Mouse (Mus musculus): Measurements from ENCODE around the gene BC035947. TPM values are rescaled to one million over a fixed set of nuclear protein-coding genes. Genes with fewer than 3 reads are reported as not detected.
"Not testable (repeated sequence)": the region's sequence is repeated elsewhere in the genome, so short reads cannot be mapped to it uniquely, and the experiment has no call there.

The BC035947 gene
- total RNA-seq, 1 experiment: 0.09 TPM

DNA sequence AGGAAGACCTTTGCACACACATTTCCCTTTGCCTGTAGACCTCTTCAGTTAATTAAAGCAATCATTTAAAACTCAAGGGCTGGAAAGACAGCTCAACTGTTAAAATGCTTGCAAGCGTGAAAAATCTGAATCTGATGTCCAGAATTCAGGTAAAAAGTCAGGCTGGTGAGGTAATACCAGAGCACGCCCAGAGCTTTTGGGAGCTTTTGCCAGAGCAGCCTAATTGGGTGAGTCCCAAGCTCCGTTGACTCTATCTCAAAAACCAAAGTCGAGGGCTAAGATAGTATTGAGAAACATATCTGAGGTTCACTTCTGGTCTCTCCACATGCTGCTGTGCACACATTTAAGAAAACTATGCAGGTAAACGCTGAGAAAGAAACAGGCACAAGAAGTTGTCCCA is 1.1 kb downstream of the BC035947 start, which contains the start of gene Mogat1:
Gene Mogat1, plus strand, starts transcription at position 130 of the 400 bp plus-strand sequence.
- Histone ChIP-seq H3K9ac (ENCODE audit: insufficient read depth, low read depth, low read length, poor library complexity, severe bottlenecking) (peak within 1 kb of the TSS; percentile 33; the same call in 1 of the 2 replicates), H3K4me3 (ENCODE audit: insufficient read depth in 1 of 2, low read depth in 1 of 2, low read length in 2 of 2, poor library complexity in 1 of 2, severe bottlenecking in 1 of 2) (peak within 1 kb of the TSS; percentile 57 to 62), H3K36me3 (ENCODE audit: control insufficient read depth, insufficient read depth, low read length, poor library complexity, severe bottlenecking) (no peaks in the 10 kb centered on the region), H3K27ac (ENCODE audit: insufficient read depth, low read depth, low read length, poor library complexity, severe bottlenecking) (no peak within 1 kb of the TSS), H3K9me3 (ENCODE audit: control insufficient read depth, insufficient read depth, low read depth, low read length) (no peaks in the 10 kb centered on the region), H3K4me1 (ENCODE audit: control insufficient read depth in 2 of 2, insufficient read depth in 2 of 2, low read length in 2 of 2, poor library complexity in 1 of 2) (peaks cover 0 to 2% of the 10 kb centered on the region in 2 experiments; a peak in 1 of 4 replicates)
- in situ Hi-C loops (cut with MboI; ENCODE audit: low sequenced_read_pairs in 2 of 2, unreplicated experiment in 2 of 2): no loop called here
- no peak for DNase-seq (ENCODE audit: low read depth, low spot score)
- TF ChIP-seq HCFC1 (IDR thresholded peaks at IDR 0.05; ENCODE audit: borderline replicate concordance, insufficient read depth, low read length) (no peak), CHD2 (IDR thresholded peaks at IDR 0.05; ENCODE audit: low read depth, low read length) (no peak)

DNA sequence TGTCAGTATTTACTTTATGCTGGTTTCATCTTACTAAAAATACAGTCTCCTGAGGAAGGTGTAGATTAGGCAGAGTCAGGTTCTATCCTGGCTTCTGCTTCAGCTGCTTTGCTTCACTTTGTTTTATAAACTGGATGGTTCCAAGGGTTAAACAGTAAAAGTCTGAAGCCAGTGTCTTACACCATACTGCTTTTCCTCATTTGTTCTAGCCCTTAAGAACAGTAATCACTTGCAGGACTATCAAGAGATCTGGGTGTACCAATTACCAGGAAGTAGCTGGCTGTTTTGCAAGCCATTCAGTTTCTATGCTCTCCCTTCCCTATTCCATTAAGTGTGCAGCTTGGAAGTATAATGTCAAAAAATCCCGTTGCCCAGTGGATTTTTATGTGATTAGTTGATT is 4.8 kb downstream of the BC035947 start:
- Histone ChIP-seq H3K4me3 (ENCODE audit: insufficient read depth in 1 of 2, low read depth in 1 of 2, low read length in 2 of 2, poor library complexity in 1 of 2, severe bottlenecking in 1 of 2) (no peak overlapping the region), H3K9ac (ENCODE audit: insufficient read depth, low read depth, low read length, poor library complexity, severe bottlenecking) (no peak overlapping the region), H3K36me3 (ENCODE audit: control insufficient read depth, insufficient read depth, low read length, poor library complexity, severe bottlenecking) (no peaks in the 10 kb centered on the region), H3K4me1 (ENCODE audit: control insufficient read depth in 2 of 2, insufficient read depth in 2 of 2, low read length in 2 of 2, poor library complexity in 1 of 2) (peaks cover 0 to 2% of the 10 kb centered on the region in 2 experiments; a peak in 1 of 4 replicates), H3K27ac (ENCODE audit: insufficient read depth, low read depth, low read length, poor library complexity, severe bottlenecking) (no peak overlapping the region), H3K9me3 (ENCODE audit: control insufficient read depth, insufficient read depth, low read depth, low read length) (no peaks in the 10 kb centered on the region)
- in situ Hi-C loops (cut with MboI; ENCODE audit: low sequenced_read_pairs in 2 of 2, unreplicated experiment in 2 of 2): no loop called here
- TF ChIP-seq HCFC1 (IDR thresholded peaks at IDR 0.05; ENCODE audit: borderline replicate concordance, insufficient read depth, low read length): no peak
- no peak for TF ChIP-seq CHD2 (IDR thresholded peaks at IDR 0.05; ENCODE audit: low read depth, low read length)
- TF ChIP-seq ZC3H11A (IDR thresholded peaks at IDR 0.05; ENCODE audit: borderline replicate concordance, low read depth, low read length): no peak
- TF ChIP-seq ZNF384 (IDR thresholded peaks at IDR 0.05; ENCODE audit: low read depth, low read length): no peak
- no peak for TF ChIP-seq MAFK (IDR thresholded peaks at IDR 0.05; ENCODE audit: insufficient read depth, low read depth, low read length)
- DNase-seq (ENCODE audit: low read depth, low spot score): no peak

DNA sequence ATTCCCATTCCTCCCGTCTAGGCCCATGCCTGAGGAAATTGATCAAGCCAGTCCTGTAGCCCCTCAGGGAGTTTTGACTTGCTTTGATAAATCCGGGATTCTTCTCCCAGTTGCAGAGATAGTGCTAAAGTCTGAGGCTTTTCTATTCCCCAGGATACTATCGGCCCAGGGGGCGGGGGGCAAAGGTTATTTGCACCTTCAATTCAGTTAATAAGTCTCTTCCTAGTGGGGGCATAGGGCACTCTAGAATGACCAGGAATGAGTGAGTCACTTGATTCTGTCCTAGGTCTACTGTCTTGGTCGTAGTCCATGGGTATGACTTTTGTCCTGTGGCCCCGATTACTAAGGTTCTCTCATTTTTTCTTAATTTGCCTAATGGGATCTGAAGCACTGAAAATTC is 9.4 kb downstream of the BC035947 start:
- no peak overlapping the region for H3K9ac ChIP-seq (ENCODE audit: insufficient read depth, low read depth, low read length, poor library complexity, severe bottlenecking)
- in situ Hi-C loops (cut with MboI; ENCODE audit: low sequenced_read_pairs in 2 of 2, unreplicated experiment in 2 of 2): no loop called here
- DNase-seq (ENCODE audit: low read depth, low spot score): no peak
- H3K4me3 ChIP-seq (ENCODE audit: insufficient read depth in 1 of 2, low read depth in 1 of 2, low read length in 2 of 2, poor library complexity in 1 of 2, severe bottlenecking in 1 of 2): no peak overlapping the region
- H3K27ac ChIP-seq (ENCODE audit: insufficient read depth, low read depth, low read length, poor library complexity, severe bottlenecking): no peak overlapping the region
- no peaks in the 10 kb centered on the region for H3K4me1 ChIP-seq (ENCODE audit: control insufficient read depth in 2 of 2, insufficient read depth in 2 of 2, low read length in 2 of 2, poor library complexity in 1 of 2)
- H3K9me3 ChIP-seq (ENCODE audit: control insufficient read depth, insufficient read depth, low read depth, low read length): no peaks in the 10 kb centered on the region
- H3K36me3 ChIP-seq (ENCODE audit: control insufficient read depth, insufficient read depth, low read length, poor library complexity, severe bottlenecking): no peaks in the 10 kb centered on the region
- TF ChIP-seq ZNF384 (IDR thresholded peaks at IDR 0.05; ENCODE audit: low read depth, low read length) (no peak), ZC3H11A (IDR thresholded peaks at IDR 0.05; ENCODE audit: borderline replicate concordance, low read depth, low read length) (no peak), MAFK (IDR thresholded peaks at IDR 0.05; ENCODE audit: insufficient read depth, low read depth, low read length) (no peak), CHD2 (IDR thresholded peaks at IDR 0.05; ENCODE audit: low read depth, low read length) (no peak), HCFC1 (IDR thresholded peaks at IDR 0.05; ENCODE audit: borderline replicate concordance, insufficient read depth, low read length) (no peak)

- H3K27ac ChIP-seq (ENCODE audit: insufficient read depth, low read depth, low read length, poor library complexity, severe bottlenecking); H3K4me3 ChIP-seq (ENCODE audit: insufficient read depth in 1 of 2, low read depth in 1 of 2, low read length in 2 of 2, poor library complexity in 1 of 2, severe bottlenecking in 1 of 2); DNase-seq (ENCODE audit: low read depth, low spot score); H3K36me3 ChIP-seq (ENCODE audit: control insufficient read depth, insufficient read depth, low read length, poor library complexity, severe bottlenecking); in situ Hi-C loops (cut with MboI; ENCODE audit: low sequenced_read_pairs in 2 of 2, unreplicated experiment in 2 of 2); H3K4me1 ChIP-seq (ENCODE audit: control insufficient read depth in 2 of 2, insufficient read depth in 2 of 2, low read length in 2 of 2, poor library complexity in 1 of 2); H3K9me3 ChIP-seq (ENCODE audit: control insufficient read depth, insufficient read depth, low read depth, low read length); H3K9ac ChIP-seq (ENCODE audit: insufficient read depth, low read depth, low read length, poor library complexity, severe bottlenecking): not testable (repeated sequence)
These were observed 10.1 kb downstream of the BC035947 start for GRCm38 (mm10) chr1:78501856-78502255.

GRCm38 (mm10) chr1:78501036-78501435 is 10.9 kb downstream of the BC035947 start:
- Histone ChIP-seq H3K4me3 (ENCODE audit: insufficient read depth in 1 of 2, low read depth in 1 of 2, low read length in 2 of 2, poor library complexity in 1 of 2, severe bottlenecking in 1 of 2) (no peak overlapping the region), H3K9ac (ENCODE audit: insufficient read depth, low read depth, low read length, poor library complexity, severe bottlenecking) (no peak overlapping the region), H3K4me1 (ENCODE audit: control insufficient read depth in 2 of 2, insufficient read depth in 2 of 2, low read length in 2 of 2, poor library complexity in 1 of 2) (no peaks in the 10 kb centered on the region), H3K9me3 (ENCODE audit: control insufficient read depth, insufficient read depth, low read depth, low read length) (no peaks in the 10 kb centered on the region; the same call in 1 of the 2 replicates), H3K36me3 (ENCODE audit: control insufficient read depth, insufficient read depth, low read length, poor library complexity, severe bottlenecking) (no peaks in the 10 kb centered on the region), H3K27ac (ENCODE audit: insufficient read depth, low read depth, low read length, poor library complexity, severe bottlenecking) (no peak overlapping the region)
- no peak for TF ChIP-seq HCFC1 (IDR thresholded peaks at IDR 0.05; ENCODE audit: borderline replicate concordance, insufficient read depth, low read length)
- in situ Hi-C loops (cut with MboI; ENCODE audit: low sequenced_read_pairs in 2 of 2, unreplicated experiment in 2 of 2): no loop called here
- DNase-seq (ENCODE audit: low read depth, low spot score): no peak

Measured in ES-E14 (cell line).